Comparison of ENCODE assay signal across 25 mouse cellular contexts in the genomic region with DNA sequence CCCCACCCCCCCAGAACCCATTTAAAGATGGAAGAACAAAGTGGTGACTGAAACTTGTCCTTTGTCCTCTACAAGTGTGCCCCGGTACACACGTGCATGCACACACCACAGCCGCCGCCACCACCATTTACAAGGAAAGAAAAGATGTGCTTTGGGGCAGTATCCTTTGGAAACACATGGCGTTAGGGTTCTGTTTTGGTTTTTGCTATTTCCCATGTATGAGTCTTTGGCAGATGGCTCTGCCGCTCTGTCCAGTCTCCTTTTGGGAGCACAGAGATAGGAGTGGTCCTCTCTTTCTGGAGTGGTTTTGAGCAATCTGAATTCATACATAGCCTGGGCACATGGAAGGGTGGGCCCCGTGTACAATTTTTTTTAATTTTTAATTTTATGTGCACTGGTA. TPM values are rescaled to one million over a fixed set of nuclear protein-coding genes. Genes with fewer than 3 reads are reported as not detected.
"Had no signal": no experiment of that assay in that cellular context is flagged by ENCODE, and none has a peak within 500 bp of the region (broad histone marks: within the 10 kb centered on the region; RNA-seq: fewer than 3 reads in every experiment).

No protein-coding gene starts in this region.

- H3K9ac ChIP-seq: limb, embryonic 12.5 days; limb, embryonic 15.5 days; liver, embryonic 14.5 days; liver, postnatal 0 days; lung, embryonic 14.5 days; midbrain, embryonic 12.5 days; midbrain, embryonic 15.5 days; neural tube, embryonic 13.5 days; stomach, embryonic 15.5 days had no signal

- H3K4me2 ChIP-seq: limb, embryonic 12.5 days; limb, embryonic 15.5 days; liver, embryonic 11.5 days; lung, embryonic 14.5 days; midbrain, embryonic 12.5 days; midbrain, embryonic 15.5 days; neural tube, embryonic 13.5 days; stomach, embryonic 15.5 days had no signal

- H3K27ac ChIP-seq: left cerebral cortex, adult 2 months; limb, embryonic 12.5 days; limb, embryonic 15.5 days; liver, embryonic 14.5 days; macrophage; midbrain, embryonic 12.5 days; midbrain, embryonic 15.5 days; neural tube, embryonic 13.5 days; stomach, embryonic 15.5 days had no signal

- DNase-seq: kidney, postnatal 10 days; kidney, postnatal 36 days; layer of hippocampus, postnatal 36 days; left cerebral cortex, postnatal 4 days; liver, postnatal 0 days; lung, embryonic 14.5 days; retina, postnatal 1 day; right cerebral cortex, postnatal 25 days; spleen, adult 18-20 months; thymus, postnatal 25 days had no signal

- H3K36me3 ChIP-seq: limb, embryonic 12.5 days; limb, embryonic 15.5 days; midbrain, embryonic 12.5 days; midbrain, embryonic 15.5 days; neural tube, embryonic 13.5 days; stomach, embryonic 15.5 days had no signal

- H3K9me3 ChIP-seq: limb, embryonic 12.5 days; limb, embryonic 15.5 days; midbrain, embryonic 12.5 days; midbrain, embryonic 15.5 days; neural tube, embryonic 13.5 days; stomach, embryonic 15.5 days had no signal

- H3K4me1 ChIP-seq: midbrain, embryonic 12.5 days; stomach, embryonic 15.5 days had no signal

- H3K4me3 ChIP-seq: left cerebral cortex, adult 2 months; limb, embryonic 12.5 days; limb, embryonic 15.5 days; midbrain, embryonic 12.5 days; midbrain, embryonic 15.5 days; myocyte; neural tube, embryonic 13.5 days; stomach, embryonic 15.5 days had no signal

- H3K27me3 ChIP-seq: midbrain, embryonic 12.5 days; midbrain, embryonic 15.5 days; stomach, embryonic 15.5 days had no signal

- ATAC-seq: liver, postnatal 0 days; lung, postnatal 0 days; midbrain, embryonic 15.5 days had no signal

RNA-seq across cellular contexts. Expression of gene Kcnj12, which starts 8.8 kb away (rescaled TPM):
- total RNA-seq: megakaryocyte, adult 5-6 weeks; monocyte, adult 5-6 weeks; neutrophil, adult 5-6 weeks had no signal
- polyA plus RNA-seq: liver, embryonic 11.5 days; liver, postnatal 0 days; macrophage had no signal
